In genomic region chr6:134646835-134647234, GRCm38 (mm10) we compare ENCODE assay signal across 29 mouse cellular contexts. TPM values are rescaled to one million over a fixed set of nuclear protein-coding genes. Genes with fewer than 3 reads are reported as not detected.
DNase-seq lines count a peak whose midpoint lies in the region; ATAC-seq and TF ChIP-seq lines count a peak whose summit lies in the region.
"Had no signal": no experiment of that assay in that cellular context is flagged by ENCODE, and none has a peak within 500 bp of the region (broad histone marks: within the 10 kb centered on the region; RNA-seq: fewer than 3 reads in every experiment).

No protein-coding gene starts in this region.

- WGBS in embryonic facial prominence, embryonic 11.5 days = 87% methylated on average over 6 of the region's 6 CpGs
- 90% methylated on average over 6 of the region's 6 CpGs for WGBS in embryonic facial prominence, embryonic 10.5 days
- WGBS in midbrain, embryonic 11.5 days = 93% methylated on average over 6 of the region's 6 CpGs
- WGBS in midbrain, embryonic 14.5 days = 93% methylated on average over 6 of the region's 6 CpGs
- 75% methylated on average over 6 of the region's 6 CpGs for WGBS in intestine, embryonic 15.5 days
- 71% methylated on average over 6 of the region's 6 CpGs for WGBS in stomach, postnatal 0 days

- no peak overlapping the region for H3K9ac ChIP-seq in embryonic facial prominence, embryonic 11.5 days (replicated peaks; ENCODE audit: low read length)
- no peak overlapping the region for H3K9ac ChIP-seq in midbrain, embryonic 11.5 days (ENCODE audit: low read length)
- no peak overlapping the region for H3K9ac ChIP-seq in midbrain, embryonic 14.5 days (replicated peaks; ENCODE audit: low read length)
- no peak overlapping the region for H3K9ac ChIP-seq in intestine, embryonic 15.5 days
- no peak overlapping the region for H3K9ac ChIP-seq in stomach, postnatal 0 days (ENCODE audit: low read length)
- H3K9ac ChIP-seq: forebrain, embryonic 12.5 days; forebrain, postnatal 0 days; heart, embryonic 12.5 days; heart, embryonic 15.5 days; hindbrain, embryonic 13.5 days had no signal

- no peak for TF ChIP-seq EP300 in stomach, postnatal 0 days (optimal IDR thresholded peaks at IDR 0.05)

- H3K36me3 ChIP-seq in embryonic facial prominence, embryonic 11.5 days (replicated peaks; ENCODE audit: control insufficient read depth, insufficient read depth, low read depth, low read length) = no peaks in the 10 kb centered on the region
- H3K36me3 ChIP-seq in embryonic facial prominence, embryonic 10.5 days (replicated peaks) = peaks cover 7% of the 10 kb centered on the region; the same call in 1 of the 2 replicates
- no peaks in the 10 kb centered on the region for H3K36me3 ChIP-seq in midbrain, embryonic 11.5 days (ENCODE audit: control insufficient read depth, insufficient read depth, low read length)
- peaks cover 5% of the 10 kb centered on the region for H3K36me3 ChIP-seq in midbrain, embryonic 14.5 days (ENCODE audit: control insufficient read depth, insufficient read depth, low read length)
- no peaks in the 10 kb centered on the region for H3K36me3 ChIP-seq in intestine, embryonic 15.5 days
- H3K36me3 ChIP-seq in stomach, postnatal 0 days (ENCODE audit: control insufficient read depth, insufficient read depth, low read length) = no peaks in the 10 kb centered on the region
- H3K36me3 ChIP-seq: heart, embryonic 15.5 days had no signal

- no peak overlapping the region for H3K27ac ChIP-seq in embryonic facial prominence, embryonic 11.5 days (replicated peaks; ENCODE audit: low read depth, low read length)
- H3K27ac ChIP-seq in embryonic facial prominence, embryonic 10.5 days (replicated peaks) = no peak overlapping the region
- no peak overlapping the region for H3K27ac ChIP-seq in midbrain, embryonic 11.5 days (ENCODE audit: low read depth, low read length)
- H3K27ac ChIP-seq in midbrain, embryonic 14.5 days (replicated peaks; ENCODE audit: low read depth, low read length) = no peak overlapping the region
- H3K27ac ChIP-seq in intestine, embryonic 15.5 days = no peak overlapping the region
- no peak overlapping the region for H3K27ac ChIP-seq in stomach, postnatal 0 days (replicated peaks)
- H3K27ac ChIP-seq: heart, embryonic 15.5 days; hindbrain, embryonic 13.5 days had no signal

- no peak overlapping the region for H3K4me2 ChIP-seq in embryonic facial prominence, embryonic 11.5 days (ENCODE audit: low read depth, low read length)
- no peak overlapping the region for H3K4me2 ChIP-seq in midbrain, embryonic 11.5 days
- H3K4me2 ChIP-seq in midbrain, embryonic 14.5 days (ENCODE audit: low read length) = no peak overlapping the region
- no peak overlapping the region for H3K4me2 ChIP-seq in intestine, embryonic 15.5 days (replicated peaks)
- H3K4me2 ChIP-seq in stomach, postnatal 0 days (replicated peaks; ENCODE audit: low read depth) = no peak overlapping the region
- H3K4me2 ChIP-seq: heart, embryonic 12.5 days; heart, embryonic 15.5 days; hindbrain, embryonic 13.5 days had no signal

- 0 out of 2 replicates have a peak, but pooled peaks have one; percentile 7 for ATAC-seq in embryonic facial prominence, embryonic 11.5 days (replicated peaks; ENCODE audit: insufficient number of reproducible peaks, low FRiP score, low TSS enrichment, low read depth)
- ATAC-seq in midbrain, embryonic 11.5 days (ENCODE audit: low FRiP score) = 0 out of 2 replicates have a peak, but pooled peaks have one; percentile 14
- ATAC-seq in midbrain, embryonic 14.5 days (ENCODE audit: low FRiP score, low TSS enrichment) = no peak
- peak; percentile 51; the same call in 1 of the 2 replicates for ATAC-seq in intestine, embryonic 15.5 days
- ATAC-seq in stomach, postnatal 0 days (ENCODE audit: low FRiP score, low TSS enrichment) = peak; percentile 82; the same call in 1 of the 2 replicates
- ATAC-seq: hindbrain, embryonic 16.5 days; Patski had no signal

- no peaks in the 10 kb centered on the region for H3K27me3 ChIP-seq in embryonic facial prominence, embryonic 11.5 days (ENCODE audit: control insufficient read depth, insufficient read depth, low read length)
- no peaks in the 10 kb centered on the region for H3K27me3 ChIP-seq in embryonic facial prominence, embryonic 10.5 days (replicated peaks; ENCODE audit: low read depth, poor library complexity, severe bottlenecking)
- no peaks in the 10 kb centered on the region for H3K27me3 ChIP-seq in midbrain, embryonic 11.5 days (ENCODE audit: control insufficient read depth, insufficient read depth, low read length)
- H3K27me3 ChIP-seq in midbrain, embryonic 14.5 days (ENCODE audit: control insufficient read depth, insufficient read depth, low read length) = no peaks in the 10 kb centered on the region
- H3K27me3 ChIP-seq in intestine, embryonic 15.5 days (replicated peaks) = no peaks in the 10 kb centered on the region
- no peaks in the 10 kb centered on the region for H3K27me3 ChIP-seq in stomach, postnatal 0 days (ENCODE audit: control insufficient read depth, insufficient read depth, low read length)
- H3K27me3 ChIP-seq: forebrain, embryonic 12.5 days; heart, embryonic 12.5 days; heart, embryonic 15.5 days; hindbrain, embryonic 13.5 days; Patski had no signal

- no peak for DNase-seq in embryonic facial prominence, embryonic 11.5 days (ENCODE audit: low spot score)
- DNase-seq in embryonic facial prominence, embryonic 10.5 days (ENCODE audit: low spot score) = no peak
- peak; percentile 41 for DNase-seq in midbrain, embryonic 11.5 days (ENCODE audit: low spot score, missing footprints)
- DNase-seq in midbrain, embryonic 14.5 days = no peak
- peak; percentile 43 for DNase-seq in stomach, postnatal 0 days (ENCODE audit: low spot score)
- no peak for DNase-seq in testis, postnatal 10 days (ENCODE audit: low spot score)
- no peak for DNase-seq in testis, postnatal 14 days (ENCODE audit: low spot score)
- DNase-seq: adrenal gland, postnatal 10 days; adrenal gland, postnatal 36 days; B cell, adult 2 months; cerebellum, adult 11 months; cerebellum, adult 2 months; cerebellum, adult 9-11 months; cerebellum, postnatal 25 days; forebrain, postnatal 0 days; gastrocnemius, postnatal 25 days; heart, adult 18-20 months; heart, postnatal 10 days; heart, postnatal 36 days; kidney, adult 18-20 months had no signal

- H3K4me1 ChIP-seq in embryonic facial prominence, embryonic 11.5 days (ENCODE audit: control insufficient read depth, insufficient read depth, low read length) = no peaks in the 10 kb centered on the region
- H3K4me1 ChIP-seq in embryonic facial prominence, embryonic 10.5 days = peaks cover 20% of the 10 kb centered on the region
- H3K4me1 ChIP-seq in midbrain, embryonic 11.5 days (ENCODE audit: control insufficient read depth, insufficient read depth, low read length) = peaks cover 5% of the 10 kb centered on the region
- H3K4me1 ChIP-seq in midbrain, embryonic 14.5 days (ENCODE audit: control insufficient read depth, insufficient read depth, low read length) = peaks cover 12% of the 10 kb centered on the region
- no peaks in the 10 kb centered on the region for H3K4me1 ChIP-seq in intestine, embryonic 15.5 days (replicated peaks)
- 0 out of 2 replicates have a peak, but pooled peaks cover 3% of the 10 kb centered on the region for H3K4me1 ChIP-seq in stomach, postnatal 0 days (replicated peaks; ENCODE audit: control insufficient read depth, insufficient read depth)
- H3K4me1 ChIP-seq: heart, embryonic 12.5 days had no signal

- no peak overlapping the region for H3K4me3 ChIP-seq in embryonic facial prominence, embryonic 11.5 days (ENCODE audit: low read depth, low read length)
- no peak overlapping the region for H3K4me3 ChIP-seq in embryonic facial prominence, embryonic 10.5 days
- no peak overlapping the region for H3K4me3 ChIP-seq in midbrain, embryonic 11.5 days (ENCODE audit: low read depth, low read length)
- no peak overlapping the region for H3K4me3 ChIP-seq in midbrain, embryonic 14.5 days (replicated peaks; ENCODE audit: low read depth, low read length)
- no peak overlapping the region for H3K4me3 ChIP-seq in intestine, embryonic 15.5 days (replicated peaks)
- H3K4me3 ChIP-seq in stomach, postnatal 0 days (ENCODE audit: low read depth, low read length) = no peak overlapping the region
- H3K4me3 ChIP-seq: erythroblast, embryonic 14.5 days; forebrain, embryonic 12.5 days; heart, embryonic 12.5 days; heart, embryonic 15.5 days; hindbrain, embryonic 10.5 days; hindbrain, embryonic 13.5 days had no signal

- no peaks in the 10 kb centered on the region for H3K9me3 ChIP-seq in embryonic facial prominence, embryonic 11.5 days (replicated peaks; ENCODE audit: control insufficient read depth, low read length)
- H3K9me3 ChIP-seq in embryonic facial prominence, embryonic 10.5 days = no peaks in the 10 kb centered on the region
- H3K9me3 ChIP-seq in midbrain, embryonic 11.5 days (ENCODE audit: control insufficient read depth, low read length) = no peaks in the 10 kb centered on the region
- no peaks in the 10 kb centered on the region for H3K9me3 ChIP-seq in midbrain, embryonic 14.5 days (ENCODE audit: control insufficient read depth, low read length)
- H3K9me3 ChIP-seq in intestine, embryonic 15.5 days = no peaks in the 10 kb centered on the region
- no peaks in the 10 kb centered on the region for H3K9me3 ChIP-seq in stomach, postnatal 0 days (ENCODE audit: control insufficient read depth, low read length)
- H3K9me3 ChIP-seq: forebrain, embryonic 12.5 days; heart, embryonic 12.5 days; heart, embryonic 15.5 days; hindbrain, embryonic 10.5 days; hindbrain, embryonic 13.5 days had no signal

- TF ChIP-seq CTCF in stomach, postnatal 0 days (IDR thresholded peaks at IDR 0.05; ENCODE audit: low read depth) = no peak

RNA-seq across cellular contexts. Expression of gene Borcs5, which starts 7.5 kb away (rescaled TPM):
- polyA plus RNA-seq in embryonic facial prominence, embryonic 11.5 days (2014; fragmentation: Nextera tagmentation; extraction: Ambion mirVana) = 19.6 and 20.9 TPM in 2 replicates
- 17.7 and 18.4 TPM in 2 replicates for polyA plus RNA-seq in embryonic facial prominence, embryonic 10.5 days (2016; fragmentation: Nextera tagmentation; extraction: Ambion mirVana)
- polyA plus RNA-seq in midbrain, embryonic 11.5 days (2014; fragmentation: Nextera tagmentation; extraction: Ambion mirVana) = 26.4 and 28.3 TPM in 2 replicates
- 51.3 and 57.5 TPM in 2 replicates for polyA plus RNA-seq in midbrain, embryonic 14.5 days (2014; fragmentation: Nextera tagmentation; extraction: Ambion mirVana)
- polyA plus RNA-seq in intestine, embryonic 15.5 days (2015; fragmentation: Nextera tagmentation; extraction: Ambion mirVana) = 15.4 and 16.8 TPM in 2 replicates
- 17.7 and 20.7 TPM in 2 replicates for polyA plus RNA-seq in stomach, postnatal 0 days (2015; fragmentation: Nextera tagmentation; extraction: Ambion mirVana)

RNA-seq across cellular contexts. Expression of gene Mansc1, which starts 14.5 kb away (rescaled TPM):
- polyA plus RNA-seq in embryonic facial prominence, embryonic 11.5 days (2014; fragmentation: Nextera tagmentation; extraction: Ambion mirVana) = 0.39 and 0.68 TPM in 2 replicates
- 0.44 and 0.71 TPM in 2 replicates for polyA plus RNA-seq in embryonic facial prominence, embryonic 10.5 days (2016; fragmentation: Nextera tagmentation; extraction: Ambion mirVana)
- polyA plus RNA-seq in midbrain, embryonic 11.5 days (2014; fragmentation: Nextera tagmentation; extraction: Ambion mirVana) = 0.87 and 1.3 TPM in 2 replicates
- 0.91 and 1.0 TPM in 2 replicates for polyA plus RNA-seq in midbrain, embryonic 14.5 days (2014; fragmentation: Nextera tagmentation; extraction: Ambion mirVana)
- 6.4 and 6.9 TPM in 2 replicates for polyA plus RNA-seq in intestine, embryonic 15.5 days (2015; fragmentation: Nextera tagmentation; extraction: Ambion mirVana)
- 17.1 and 18.2 TPM in 2 replicates for polyA plus RNA-seq in stomach, postnatal 0 days (2015; fragmentation: Nextera tagmentation; extraction: Ambion mirVana)
- polyA plus RNA-seq: erythroblast, embryonic 14.5 days; Patski had no signal

Comparison
In these comparisons a context has a peak if more than half of its experiments do, and no peak if none do; other contexts are left out.
1. DNase-seq: peak in midbrain, embryonic 11.5 days (single experiment) and stomach, postnatal 0 days (single experiment); none in embryonic facial prominence, embryonic 11.5 days (single experiment), embryonic facial prominence, embryonic 10.5 days (single experiment), midbrain, embryonic 14.5 days (single experiment), testis, postnatal 10 days (single experiment) and testis, postnatal 14 days (single experiment).